Mouse (Mus musculus) heart, adult 2 months (tissue): ENCODE data around the gene Ifi205. TPM values are rescaled to one million over a fixed set of nuclear protein-coding genes. Genes with fewer than 3 reads are reported as not detected.
"Not testable (repeated sequence)": the region's sequence is repeated elsewhere in the genome, so short reads cannot be mapped to it uniquely, and the experiment has no call there.

Experiments
- DNase-seq, 2 experiments: peaks; one replicate each; pipeline ENCODE4 v3.0.0; 2021
- H3K27ac ChIP-seq: fragments of 200-600 bp; 2 replicates; pipeline ENCODE4 v1.8.1; 2022
- H3K27me3 ChIP-seq: fragments of 200-500 bp; 2 replicates; pipeline ENCODE4 v1.6.1; 2012; ENCODE audit warnings: mild to moderate bottlenecking, low read length, inconsistent platforms, mixed read lengths; ENCODE audit not compliant: control insufficient read depth, insufficient read depth
- H3K36me3 ChIP-seq: fragments of 200-500 bp; 2 replicates; pipeline ENCODE4 v1.6.1; 2012; ENCODE audit warnings: low read length, inconsistent platforms; ENCODE audit not compliant: control insufficient read depth, insufficient read depth
- H3K4me1 ChIP-seq: fragments of 200-500 bp; 2 replicates; pipeline ENCODE4 v1.6.1; 2011; ENCODE audit warnings: low read length; ENCODE audit not compliant: control insufficient read depth, insufficient read depth
- H3K4me3 ChIP-seq: fragments of 200-600 bp; 2 replicates; pipeline ENCODE4 v1.8.1; 2022
- H3K79me2 ChIP-seq: fragments of 200-500 bp; replicated peaks from 2 replicates; pipeline ENCODE4 v1.6.1; 2012; ENCODE audit warnings: mild to moderate bottlenecking, inconsistent platforms, low read length, moderate library complexity, mixed read lengths; ENCODE audit not compliant: control insufficient read depth, insufficient read depth
- H3K9ac ChIP-seq: fragments of 200-500 bp; 2 replicates; pipeline ENCODE4 v1.6.1; 2012; ENCODE audit warnings: low read depth, mild to moderate bottlenecking, control low read depth, inconsistent platforms, low read length, mixed read lengths
- CTCF ChIP-seq: fragments of 200-600 bp; IDR thresholded peaks from 2 replicates; pipeline ENCODE4 v1.8.1; 2022; ENCODE audit warnings: antibody characterized with exemption, mild to moderate bottlenecking, moderate library complexity
- EP300 ChIP-seq: fragments of 200-500 bp; IDR thresholded peaks from 2 replicates; pipeline ENCODE4 v1.6.1; 2011; ENCODE audit warnings: low read depth, low read length, control low read depth; ENCODE audit not compliant: insufficient read depth
- POLR2A ChIP-seq: fragments of 200-500 bp; IDR thresholded peaks from 2 replicates; pipeline ENCODE4 v1.6.1; 2011; ENCODE audit warnings: mild to moderate bottlenecking, low read depth, low read length, control low read depth; ENCODE audit not compliant: insufficient read depth
- WGBS: fragments of 180-500 bp; shearing (Covaris S2); methylation state at CpG from one replicate; pipeline ENCODE4 v1.1.7; 2018; 5-methylcytosine and 5-hydroxymethylcytosine counted together
- intact Hi-C: fragments of 180-260 bp; cut with DNase I; formaldehyde crosslinking; loops from one replicate; pipeline ENCODE4 v1.15.1; 2025
- polyA plus RNA-seq: library from polyadenylated mRNA; depleted of rRNA; stranded (reverse); fragments of >200 nt; gene quantifications from 2 replicates; pipeline ENCODE4 v1.2.3, GENCODE M21; 2012
- total RNA-seq, 2 experiments: library from RNA; stranded (reverse); gene quantifications; 2 replicates each; pipeline ENCODE4 v1.2.3; 2021

The Ifi205 gene
- total and polyA plus RNA-seq, 3 experiments = 2.5 to 18.2 (median 15.8) TPM

DNA sequence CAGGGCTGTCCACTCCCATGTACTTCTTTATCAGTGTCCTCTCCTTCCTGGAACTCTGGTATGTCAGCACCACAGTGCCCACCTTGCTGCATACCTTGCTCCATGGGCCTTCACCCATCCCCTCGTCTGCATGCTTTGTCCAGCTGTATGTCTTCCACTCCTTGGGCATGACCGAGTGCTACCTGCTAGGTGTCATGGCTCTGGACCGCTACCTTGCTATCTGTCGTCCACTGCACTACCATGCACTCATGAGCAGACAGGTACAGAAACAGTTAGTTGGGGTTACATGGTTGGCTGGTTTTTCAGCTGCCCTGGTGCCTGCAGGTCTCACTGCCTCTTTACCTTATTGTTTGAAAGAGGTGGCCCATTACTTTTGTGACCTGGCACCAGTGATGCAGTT lies 18.9 kb upstream of the Ifi205 start:
- no peak for DNase-seq
- no peaks in the 10 kb centered on the region for H3K27me3 ChIP-seq
- H3K4me3 ChIP-seq = no peak overlapping the region
- H3K4me1 ChIP-seq = peaks cover 1% of the 10 kb centered on the region
- no peaks in the 10 kb centered on the region for H3K79me2 ChIP-seq
- intact Hi-C loops = no loop called here
- H3K9ac ChIP-seq = no peak overlapping the region
- no peaks in the 10 kb centered on the region for H3K36me3 ChIP-seq
- 84% methylated on average over 4 of the region's 4 CpGs for WGBS
- TF ChIP-seq POLR2A = no peak
- H3K27ac ChIP-seq = no peak overlapping the region

DNA sequence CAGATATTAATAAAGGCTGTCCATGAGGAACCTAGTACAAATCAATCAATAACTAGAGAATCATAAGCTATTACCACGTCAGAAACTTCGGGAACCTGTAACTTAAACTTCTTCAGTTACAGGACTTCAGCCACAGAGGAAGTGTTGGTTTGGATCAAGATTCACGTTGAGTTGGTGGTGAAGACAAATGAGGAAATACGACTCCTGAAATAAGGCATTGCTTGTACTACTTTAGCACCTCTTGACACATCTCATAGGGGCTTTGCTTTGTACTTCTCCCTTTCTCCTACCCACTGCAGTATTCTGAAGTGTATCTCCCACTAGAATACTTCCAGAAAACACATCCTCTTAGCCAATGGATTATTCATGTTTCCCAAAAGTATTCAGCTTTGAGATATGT lies 17.7 kb upstream of the Ifi205 start:
- H3K27ac ChIP-seq, H3K4me3 ChIP-seq, H3K4me1 ChIP-seq, DNase-seq, H3K36me3 ChIP-seq, H3K9ac ChIP-seq, intact Hi-C loops, H3K79me2 ChIP-seq, H3K27me3 ChIP-seq: not testable (repeated sequence)
- 68% methylated on average over 4 of the region's 4 CpGs for WGBS

DNA sequence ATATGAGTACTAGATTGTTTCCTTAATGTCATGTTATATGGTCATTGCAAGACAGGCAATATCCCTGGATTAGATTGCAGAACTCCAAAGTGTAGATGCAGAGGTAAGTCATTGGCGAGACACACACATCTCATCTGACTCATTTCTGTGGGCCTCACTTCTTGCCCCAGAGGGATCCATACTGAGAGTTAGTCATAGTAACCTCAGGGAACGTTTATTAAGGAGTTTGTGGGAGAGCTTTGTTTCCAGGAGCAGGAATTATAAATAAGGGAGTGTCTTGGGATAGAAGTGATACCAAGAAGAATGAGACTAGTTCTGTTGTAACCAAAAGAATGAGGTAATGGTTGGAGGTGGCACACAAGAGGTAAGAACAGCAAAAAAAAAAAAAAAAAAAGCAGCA lies 17.3 kb upstream of the Ifi205 start, which contains the start of gene Olfr432:
Olfr432 (plus strand) TSS at position 313 of the 400 bp plus-strand sequence.
- TF ChIP-seq CTCF (no peak), POLR2A (no peak), EP300 (no peak)
- H3K36me3 ChIP-seq = no peaks in the 10 kb centered on the region
- WGBS = 56% methylated on average over 2 of the region's 2 CpGs
- no peak within 1 kb of the TSS for H3K4me3 ChIP-seq
- H3K79me2 ChIP-seq = no peaks in the 10 kb centered on the region
- DNase-seq = no peak
- H3K9ac ChIP-seq = no peak within 1 kb of the TSS
- intact Hi-C loops = no loop called here
- no peaks in the 10 kb centered on the region for H3K27me3 ChIP-seq
- H3K4me1 ChIP-seq = peaks cover 1% of the 10 kb centered on the region
- H3K27ac ChIP-seq = no peak within 1 kb of the TSS

DNA sequence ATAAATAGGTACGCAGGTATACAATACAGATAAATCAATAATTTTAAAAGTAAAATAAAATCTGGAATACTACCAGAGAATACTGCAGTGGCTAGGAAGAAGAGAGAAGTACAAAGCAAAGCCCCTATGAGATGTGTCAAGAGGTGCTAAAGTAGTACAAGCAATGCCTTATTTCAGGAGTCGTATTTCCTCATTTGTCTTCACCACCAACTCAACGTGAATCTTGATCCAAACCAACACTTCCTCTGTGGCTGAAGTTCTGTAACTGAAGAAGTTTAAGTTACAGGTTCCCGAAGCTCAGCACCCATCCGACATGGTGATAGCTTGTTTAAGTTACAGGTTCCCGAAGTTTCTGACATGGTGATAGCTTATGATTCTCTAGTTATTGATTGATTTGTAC lies 16.6 kb upstream of the Ifi205 start:
- intact Hi-C loops, H3K36me3 ChIP-seq, H3K27me3 ChIP-seq, DNase-seq, H3K4me1 ChIP-seq, H3K4me3 ChIP-seq, H3K79me2 ChIP-seq, H3K27ac ChIP-seq, H3K9ac ChIP-seq: not testable (repeated sequence)
- WGBS = 79% methylated on average over 6 of the region's 6 CpGs

DNA sequence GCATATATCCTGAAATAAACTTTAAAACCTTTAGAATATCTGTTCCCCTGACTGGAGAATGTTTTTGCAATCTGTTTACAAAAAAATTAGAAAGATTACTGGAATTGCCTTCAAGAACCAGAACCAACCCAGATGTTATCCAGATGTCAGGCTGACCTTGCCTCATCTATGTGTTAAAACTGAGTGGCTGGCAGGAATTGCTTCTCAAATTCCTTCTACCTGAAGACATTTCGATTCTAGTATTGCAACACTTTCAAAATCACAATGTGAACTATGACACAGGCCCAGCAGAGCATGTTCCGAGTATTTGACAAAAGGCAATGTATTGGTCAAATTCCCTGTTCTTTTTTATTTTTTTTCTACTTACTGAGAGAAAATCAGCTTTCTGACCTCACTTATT lies 12.8 kb upstream of the Ifi205 start:
- WGBS = 58% methylated on average over 2 of the region's 2 CpGs
- intact Hi-C loops = no loop called here
- DNase-seq = peak in 1 of 2 experiments; percentile 21
- peak overlapping the region; percentile 8; the same call in 1 of the 2 replicates for H3K27ac ChIP-seq
- no peaks in the 10 kb centered on the region for H3K27me3 ChIP-seq
- no peaks in the 10 kb centered on the region for H3K79me2 ChIP-seq
- no peak overlapping the region for H3K9ac ChIP-seq
- no peaks in the 10 kb centered on the region for H3K36me3 ChIP-seq
- TF ChIP-seq EP300 (no peak), POLR2A (no peak), CTCF (no peak)
- H3K4me1 ChIP-seq = no peaks in the 10 kb centered on the region
- H3K4me3 ChIP-seq = no peak overlapping the region

DNA sequence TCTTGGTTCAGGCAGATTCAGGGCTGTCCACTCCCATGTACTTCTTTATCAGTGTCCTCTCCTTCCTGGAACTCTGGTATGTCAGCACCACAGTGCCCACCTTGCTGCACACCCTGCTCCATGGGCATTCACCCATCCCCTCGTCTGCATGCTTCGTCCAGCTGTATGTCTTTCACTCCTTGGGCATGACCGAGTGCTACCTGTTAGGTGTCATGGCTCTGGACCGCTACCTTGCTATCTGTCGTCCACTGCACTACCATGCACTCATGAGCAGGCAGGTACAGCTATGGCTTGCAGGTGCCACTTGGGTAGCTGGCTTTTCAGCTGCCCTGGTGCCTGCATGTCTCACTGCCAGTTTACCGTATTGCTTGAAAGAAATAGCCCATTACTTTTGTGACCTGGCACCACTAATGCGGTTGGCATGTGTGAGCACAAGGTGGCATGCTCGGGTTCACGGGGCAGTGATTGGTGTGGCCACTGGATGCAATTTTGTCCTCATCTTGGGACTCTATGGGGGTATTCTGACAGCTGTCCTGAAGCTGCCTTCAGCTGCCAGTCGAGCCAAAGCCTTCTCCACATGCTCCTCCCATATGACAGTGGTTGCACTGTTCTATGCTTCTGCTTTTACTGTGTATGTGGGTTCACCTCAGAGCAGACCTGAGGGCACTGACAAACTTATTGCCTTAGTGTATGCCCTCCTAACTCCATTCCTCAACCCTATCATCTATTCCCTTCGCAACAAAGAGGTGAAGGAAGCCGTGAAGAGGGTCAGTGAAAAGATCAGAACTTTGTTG lies 10.7 kb upstream of the Ifi205 start:
- H3K36me3 ChIP-seq, H3K27ac ChIP-seq, H3K4me1 ChIP-seq, H3K79me2 ChIP-seq, H3K4me3 ChIP-seq, intact Hi-C loops, H3K27me3 ChIP-seq, DNase-seq, H3K9ac ChIP-seq: not testable (repeated sequence)
- 89% methylated on average over 12 of the region's 12 CpGs for WGBS
